Mouse (Mus musculus) intestine, postnatal 0 days (tissue): ENCODE results near the gene Irf3. TPM values are rescaled to one million over a fixed set of nuclear protein-coding genes. Genes with fewer than 3 reads are reported as not detected.
A peak's percentile ranks its signal among the peaks of the same experiment; 100 is the strongest.

Experiments
- ATAC-seq: fragments of 200-750 bp; cut with Nextera tagmentation; 2 replicates; pipeline ENCODE4 v1.8.0; 2017; ENCODE audit warnings: mild to moderate bottlenecking, moderate TSS enrichment, moderate library complexity
- H3K27ac ChIP-seq: fragments of 300-500 bp; sonication (generic); 2 replicates; pipeline ENCODE4 v1.5.1; 2014; ENCODE audit warnings: mild to moderate bottlenecking, low read depth, low read length, moderate library complexity
- H3K27me3 ChIP-seq: fragments of 300-500 bp; sonication (generic); replicated peaks from 2 replicates; pipeline ENCODE4 v1.6.1; 2014; ENCODE audit warnings: low read length, mixed read lengths; ENCODE audit not compliant: control insufficient read depth, insufficient read depth
- H3K36me3 ChIP-seq: fragments of 300-500 bp; sonication (generic); 2 replicates; pipeline ENCODE4 v1.6.1; 2014; ENCODE audit warnings: mild to moderate bottlenecking, moderate library complexity; ENCODE audit not compliant: control insufficient read depth, insufficient read depth
- H3K4me1 ChIP-seq: fragments of 300-500 bp; sonication (generic); replicated peaks from 2 replicates; pipeline ENCODE4 v1.6.1; 2014; ENCODE audit warnings: antibody characterized with exemption, low read length, mixed read lengths; ENCODE audit not compliant: control insufficient read depth, insufficient read depth
- H3K4me2 ChIP-seq: fragments of 300-500 bp; sonication (generic); replicated peaks from 2 replicates; pipeline ENCODE4 v1.6.1; 2014; ENCODE audit warnings: low read depth, mild to moderate bottlenecking, moderate library complexity
- H3K4me3 ChIP-seq: fragments of 300-500 bp; sonication (generic); 2 replicates; pipeline ENCODE4 v1.5.1; 2014; ENCODE audit warnings: low read depth, low read length
- H3K9ac ChIP-seq: fragments of 300-500 bp; sonication (generic); 2 replicates; pipeline ENCODE4 v1.6.1; 2014; ENCODE audit warnings: mild to moderate bottlenecking, low read depth, low read length
- H3K9me3 ChIP-seq: fragments of 300-500 bp; sonication (generic); 2 replicates; pipeline ENCODE4 v1.6.1; 2016; ENCODE audit warnings: mixed run types; ENCODE audit not compliant: control insufficient read depth
- CTCF ChIP-seq: sonication (generic); IDR thresholded peaks from 2 replicates; pipeline ENCODE4 v1.5.1; 2016; ENCODE audit warnings: low read depth, mild to moderate bottlenecking, control low read depth, antibody characterized with exemption, moderate library complexity
- WGBS: fragments of 180-500 bp; shearing (Covaris S2); extraction: QIAGEN DNeasy Blood & Tissue Kit; methylation state at CpG from one replicate; pipeline ENCODE4 v1.1.7; 2014; 5-methylcytosine and 5-hydroxymethylcytosine counted together
- polyA plus RNA-seq: library from polyadenylated mRNA; unstranded; fragments of >200 nt; fragmentation: Nextera tagmentation; extraction: Ambion mirVana; gene quantifications from 2 replicates; pipeline ENCODE4 v1.2.1, GENCODE M21; 2015

The Irf3 gene
- polyA plus RNA-seq, 1 experiment from 2014 or later: 53.2 TPM

- Histone ChIP-seq H3K27me3 (no peaks in the 10 kb centered on the region), H3K4me3 (no peak overlapping the region), H3K9me3 (no peaks in the 10 kb centered on the region), H3K9ac (no peak overlapping the region), H3K27ac (no peak overlapping the region), H3K4me2 (no peak overlapping the region), H3K4me1 (no peaks in the 10 kb centered on the region), H3K36me3 (peaks cover 57% of the 10 kb centered on the region)
- TF ChIP-seq CTCF: no peak
- 93% methylated on average over 8 of the region's 8 CpGs for WGBS
- ATAC-seq: no peak
Measured at GRCm38 (mm10) chr7:44981539-44981938, 15.9 kb upstream of the Irf3 start.

GRCm38 (mm10) chr7:44983085-44983484, 14.4 kb upstream of the Irf3 start:
- TF ChIP-seq CTCF: peak; percentile 97
- no peak overlapping the region; the same call in 1 of the 2 replicates for H3K27ac ChIP-seq
- no peaks in the 10 kb centered on the region for H3K27me3 ChIP-seq
- H3K4me2 ChIP-seq: no peak overlapping the region
- H3K9me3 ChIP-seq: no peaks in the 10 kb centered on the region
- H3K4me3 ChIP-seq: no peak overlapping the region
- H3K36me3 ChIP-seq: peaks cover 42% of the 10 kb centered on the region
- no peak for ATAC-seq
- H3K9ac ChIP-seq: no peak overlapping the region
- WGBS: 20% methylated on average over 6 of the region's 6 CpGs
- no peaks in the 10 kb centered on the region for H3K4me1 ChIP-seq

GRCm38 (mm10) chr7:44983944-44984832, 13.3 kb upstream of the Irf3 start:
- WGBS: 71% methylated on average over 7 of the region's 7 CpGs
- H3K9me3 ChIP-seq: no peaks in the 10 kb centered on the region
- H3K27ac ChIP-seq: no peak overlapping the region
- no peak overlapping the region for H3K4me2 ChIP-seq
- no peaks in the 10 kb centered on the region for H3K27me3 ChIP-seq
- no peak for ATAC-seq
- H3K4me3 ChIP-seq: no peak overlapping the region
- TF ChIP-seq CTCF: peak; percentile 21; the same call in 1 of the 2 replicates
- H3K4me1 ChIP-seq: no peaks in the 10 kb centered on the region
- H3K36me3 ChIP-seq: peaks cover 31% of the 10 kb centered on the region
- H3K9ac ChIP-seq: no peak overlapping the region

GRCm38 (mm10) chr7:44984833-44985164, 12.6 kb upstream of the Irf3 start:
- Histone ChIP-seq H3K9me3 (no peaks in the 10 kb centered on the region), H3K27me3 (no peaks in the 10 kb centered on the region), H3K4me1 (no peaks in the 10 kb centered on the region), H3K36me3 (peaks cover 25% of the 10 kb centered on the region), H3K4me2 (peak overlapping the region; percentile 73; the same call in 1 of the 2 replicates), H3K4me3 (no peak overlapping the region), H3K9ac (no peak overlapping the region), H3K27ac (no peak overlapping the region)
- 31% methylated on average over 3 of the region's 3 CpGs for WGBS
- TF ChIP-seq CTCF: no peak
- ATAC-seq: no peak

GRCm38 (mm10) chr7:44985595-44986191, 11.8 kb upstream of the Irf3 start:
- Histone ChIP-seq H3K9me3 (no peaks in the 10 kb centered on the region), H3K36me3 (peaks cover 19% of the 10 kb centered on the region), H3K27me3 (no peaks in the 10 kb centered on the region), H3K4me3 (peak overlapping the region; percentile 70), H3K27ac (peak overlapping the region; percentile 83), H3K4me2 (peak overlapping the region; percentile 73), H3K9ac (peak overlapping the region; percentile 81), H3K4me1 (no peaks in the 10 kb centered on the region)
- under 1% methylated on average over 43 of the region's 45 CpGs for WGBS
- no peak for ATAC-seq
- peak; percentile 62 for TF ChIP-seq CTCF

GRCm38 (mm10) chr7:44986192-44986878, 11.1 kb upstream of the Irf3 start, which contains the start of gene Prmt1:
TSS of gene Prmt1 (minus strand) at chr7:44986568.
- Histone ChIP-seq H3K9ac (peak within 1 kb of the TSS; percentile 81), H3K27me3 (no peaks in the 10 kb centered on the region), H3K27ac (peak within 1 kb of the TSS; percentile 86), H3K9me3 (no peaks in the 10 kb centered on the region), H3K4me2 (peak within 1 kb of the TSS; percentile 81), H3K4me3 (peak within 1 kb of the TSS; percentile 70), H3K36me3 (peaks cover 16% of the 10 kb centered on the region), H3K4me1 (no peaks in the 10 kb centered on the region)
- 0% methylated on average over 42 of the region's 42 CpGs for WGBS
- peak; percentile 97 for ATAC-seq
- no peak for TF ChIP-seq CTCF
